12 mouse cellular contexts compared by ENCODE assay signal in the genomic region with DNA sequence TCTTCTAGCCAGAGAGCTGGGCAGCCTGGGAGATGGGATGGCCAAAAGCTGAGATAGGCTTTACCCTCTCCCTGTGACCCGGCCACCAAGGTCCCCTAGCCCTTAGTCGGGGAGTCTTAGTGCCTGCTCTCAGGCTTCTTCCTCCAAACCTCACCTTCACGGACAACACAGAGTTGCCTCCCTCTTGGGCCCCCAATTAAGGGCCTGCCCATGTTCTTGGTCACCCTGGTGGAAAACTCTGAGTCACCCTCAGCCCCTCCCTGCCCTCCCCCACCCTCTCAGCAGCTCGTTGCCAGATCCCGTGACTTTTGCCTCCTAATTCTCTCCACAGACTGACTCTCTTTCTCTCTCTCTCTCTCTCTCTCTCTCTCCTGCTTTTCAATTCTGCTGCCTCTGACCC. TPM values are rescaled to one million over a fixed set of nuclear protein-coding genes. Genes with fewer than 3 reads are reported as not detected.
DNase-seq lines count a peak whose midpoint lies in the region; ATAC-seq and TF ChIP-seq lines count a peak whose summit lies in the region.
"Had no signal": no experiment of that assay in that cellular context is flagged by ENCODE, and none has a peak within 500 bp of the region (broad histone marks: within the 10 kb centered on the region; RNA-seq: fewer than 3 reads in every experiment).

No protein-coding gene starts in this region.

- H3K36me3 ChIP-seq in heart, embryonic 14.5 days (ENCODE audit: control insufficient read depth, insufficient read depth, low read length): no peaks in the 10 kb centered on the region
- H3K36me3 ChIP-seq in lung, embryonic 16.5 days (ENCODE audit: control insufficient read depth, insufficient read depth, low read length): no peaks in the 10 kb centered on the region
- H3K36me3 ChIP-seq in myocyte (ENCODE audit: control insufficient read depth, insufficient read depth): no peaks in the 10 kb centered on the region
- H3K36me3 ChIP-seq: embryonic facial prominence, embryonic 12.5 days had no signal

- H3K9me3 ChIP-seq in heart, embryonic 14.5 days (ENCODE audit: control insufficient read depth, low read length): no peaks in the 10 kb centered on the region
- H3K9me3 ChIP-seq in lung, embryonic 16.5 days (ENCODE audit: control insufficient read depth, low read length): no peaks in the 10 kb centered on the region
- H3K9me3 ChIP-seq: embryonic facial prominence, embryonic 12.5 days had no signal

- TF ChIP-seq POLR2A in myocyte (IDR thresholded peaks at IDR 0.05; ENCODE audit: insufficient read length, low read depth): no peak

- H3K27ac ChIP-seq in heart, embryonic 14.5 days (replicated peaks in 1 of 2; ENCODE audit: control insufficient read depth in 1 of 2, insufficient read depth in 1 of 2, low read depth in 2 of 2, low read length in 2 of 2): peak overlapping the region; percentile 18 to 67; a peak in 1 of 4 replicates
- H3K27ac ChIP-seq in lung, embryonic 16.5 days (ENCODE audit: low read length): peak overlapping the region; percentile 72
- H3K27ac ChIP-seq in brown adipose tissue, adult 24 weeks (replicated peaks; ENCODE audit: low read depth, low read length): peak overlapping the region; percentile 78
- H3K27ac ChIP-seq: left cerebral cortex, adult 2 months; macrophage had no signal

- peaks cover 33 to 42% of the 10 kb centered on the region in 2 experiments for H3K4me1 ChIP-seq in heart, embryonic 14.5 days (ENCODE audit: control insufficient read depth in 2 of 2, insufficient read depth in 2 of 2, low read length in 2 of 2)
- H3K4me1 ChIP-seq in lung, embryonic 16.5 days (replicated peaks; ENCODE audit: control insufficient read depth, insufficient read depth, low read length): peaks cover 39% of the 10 kb centered on the region
- H3K4me1 ChIP-seq in brown adipose tissue, adult 24 weeks (ENCODE audit: control insufficient read depth, insufficient read depth, insufficient read length, low read length): peaks cover 46% of the 10 kb centered on the region

- H3K27me3 ChIP-seq in heart, embryonic 14.5 days (ENCODE audit: control insufficient read depth, insufficient read depth, low read length): no peaks in the 10 kb centered on the region
- no peaks in the 10 kb centered on the region for H3K27me3 ChIP-seq in lung, embryonic 16.5 days (ENCODE audit: control insufficient read depth, insufficient read depth, low read depth, low read length)
- no peaks in the 10 kb centered on the region for H3K27me3 ChIP-seq in myocyte (ENCODE audit: control insufficient read depth, insufficient read depth, insufficient read length)
- H3K27me3 ChIP-seq: embryonic facial prominence, embryonic 12.5 days had no signal

- no peak overlapping the region for H3ac ChIP-seq in myocyte (ENCODE audit: control insufficient read depth, insufficient read length)

- no peak overlapping the region for H3K4me3 ChIP-seq in heart, embryonic 14.5 days (ENCODE audit: control insufficient read depth in 1 of 2, insufficient read depth in 1 of 2, low read depth in 1 of 2, low read length in 2 of 2)
- H3K4me3 ChIP-seq in lung, embryonic 16.5 days (ENCODE audit: low read length): no peak overlapping the region
- H3K4me3 ChIP-seq in brown adipose tissue, adult 24 weeks (ENCODE audit: insufficient read depth, low read depth, low read length): no peak overlapping the region
- no peak overlapping the region for H3K4me3 ChIP-seq in myocyte
- H3K4me3 ChIP-seq: embryonic facial prominence, embryonic 12.5 days; left cerebral cortex, adult 2 months had no signal

- ATAC-seq in heart, embryonic 14.5 days (ENCODE audit: insufficient number of reproducible peaks, insufficient read depth, low FRiP score, low read depth): no peak
- ATAC-seq in lung, embryonic 16.5 days (ENCODE audit: low read depth): no peak

- DNase-seq in heart, postnatal 4 days: no peak
- DNase-seq in lung, adult 18-20 months: no peak
- no peak for DNase-seq in frontal cortex, postnatal 36 days (ENCODE audit: low spot score in 2 of 2)
- DNase-seq in testis, postnatal 14 days (ENCODE audit: low spot score): no peak
- DNase-seq: cerebellum, adult 11-12 months had no signal

- H3K79me2 ChIP-seq in myocyte (ENCODE audit: control insufficient read depth, insufficient read depth): no peaks in the 10 kb centered on the region

- WGBS in heart, embryonic 14.5 days: 46% methylated on average over 5 of the region's 5 CpGs
- 50% methylated on average over 5 of the region's 5 CpGs for WGBS in lung, embryonic 16.5 days

- no peak overlapping the region for H3K4me2 ChIP-seq in heart, embryonic 14.5 days (ENCODE audit: low read length)
- no peak overlapping the region for H3K4me2 ChIP-seq in lung, embryonic 16.5 days (ENCODE audit: low read depth, low read length)
- peak overlapping the region; percentile 10 for H3K4me2 ChIP-seq in myocyte (ENCODE audit: low read depth)
- H3K4me2 ChIP-seq: embryonic facial prominence, embryonic 12.5 days had no signal

- no peak overlapping the region for H3K9ac ChIP-seq in heart, embryonic 14.5 days (ENCODE audit: low read length)
- peak overlapping the region; percentile 37 for H3K9ac ChIP-seq in lung, embryonic 16.5 days (ENCODE audit: low read length)
- H3K9ac ChIP-seq: embryonic facial prominence, embryonic 12.5 days had no signal

TF ChIP-seq in myocyte, 11 proteins besides CTCF, POLR2A, EP300 and RAD21:
- no peak for TF ChIP-seq POLR2AphosphoS2 (IDR thresholded peaks at IDR 0.05; ENCODE audit: insufficient read length, low read depth)
- TF ChIP-seq USF1 (IDR thresholded peaks at IDR 0.05; ENCODE audit: low read depth): no peak
- TF ChIP-seq MYOG (IDR thresholded peaks at IDR 0.05; ENCODE audit: control insufficient read depth in 1 of 3, insufficient read depth in 1 of 3, insufficient read length in 2 of 3, low read depth in 2 of 3): no peak
- no peak for TF ChIP-seq TCF3 (IDR thresholded peaks at IDR 0.05; ENCODE audit: insufficient read length, low read depth)
- TF ChIP-seq SRF (IDR thresholded peaks at IDR 0.05; ENCODE audit: control insufficient read depth, insufficient read length, low read depth): no peak
- no peak for TF ChIP-seq CEBPB (IDR thresholded peaks at IDR 0.05; ENCODE audit: insufficient read depth, poor library complexity, severe bottlenecking)
- no peak for TF ChIP-seq TCF12 (IDR thresholded peaks at IDR 0.05; ENCODE audit: insufficient read depth, poor library complexity, severe bottlenecking)
- no peak for TF ChIP-seq E2F4 (IDR thresholded peaks at IDR 0.05; ENCODE audit: insufficient read depth)
- TF ChIP-seq REST (IDR thresholded peaks at IDR 0.05; ENCODE audit: insufficient read depth, insufficient read length): no peak
- TF ChIP-seq MAX (IDR thresholded peaks at IDR 0.05; ENCODE audit: low read depth): no peak
- no peak for TF ChIP-seq MYOD1 (IDR thresholded peaks at IDR 0.05; ENCODE audit: control insufficient read depth in 1 of 3, insufficient read length in 2 of 3, low read depth in 2 of 3)
TF ChIP-seq in myocyte: peak in this region for 0.

RNA-seq across cellular contexts. Expression of gene Tns1, which starts 39.5 kb away (rescaled TPM):
- 125 and 142 TPM in 2 replicates for polyA plus RNA-seq in heart, embryonic 14.5 days (2014; fragmentation: Nextera tagmentation; extraction: Ambion mirVana)
- total RNA-seq in heart, postnatal 4 days (2021): 100 to 1,000 TPM; 463 to 468 TPM
- 137 and 147 TPM in 2 replicates for polyA plus RNA-seq in lung, embryonic 16.5 days (2015; fragmentation: Nextera tagmentation; extraction: Ambion mirVana)
- polyA plus RNA-seq in brown adipose tissue, adult 24 weeks (2012; ENCODE audit: insufficient read depth, insufficient read length, missing spikeins): 237 and 280 TPM in 2 replicates
- polyA plus RNA-seq in myocyte (2012; fragmentation: generic; extraction: Trizol): 111 TPM

RNA-seq across cellular contexts. Expression of gene Rufy4, which starts 40.6 kb away (rescaled TPM):
- polyA plus RNA-seq in heart, embryonic 14.5 days (2014; fragmentation: Nextera tagmentation; extraction: Ambion mirVana): 0.22 and 0.39 TPM in 2 replicates
- total RNA-seq in heart, postnatal 4 days (2021): 1 to 10 TPM; 1.1 to 1.2 TPM
- 0.31 and 0.64 TPM in 2 replicates for polyA plus RNA-seq in lung, embryonic 16.5 days (2015; fragmentation: Nextera tagmentation; extraction: Ambion mirVana)
- polyA plus RNA-seq in brown adipose tissue, adult 24 weeks (2012; ENCODE audit: insufficient read depth, insufficient read length, missing spikeins): 1.8 and 2.1 TPM in 2 replicates
- not detected for polyA plus RNA-seq in myocyte (2012; fragmentation: generic; extraction: Trizol)
- polyA plus RNA-seq: macrophage had no signal
